Mouse (Mus musculus): ENCODE results near the gene Dusp13. TPM values are rescaled to one million over a fixed set of nuclear protein-coding genes. Genes with fewer than 3 reads are reported as not detected.

Dusp13 gene
- polyA plus RNA-seq, 1 experiment from 2014 or later: not detected

DNA sequence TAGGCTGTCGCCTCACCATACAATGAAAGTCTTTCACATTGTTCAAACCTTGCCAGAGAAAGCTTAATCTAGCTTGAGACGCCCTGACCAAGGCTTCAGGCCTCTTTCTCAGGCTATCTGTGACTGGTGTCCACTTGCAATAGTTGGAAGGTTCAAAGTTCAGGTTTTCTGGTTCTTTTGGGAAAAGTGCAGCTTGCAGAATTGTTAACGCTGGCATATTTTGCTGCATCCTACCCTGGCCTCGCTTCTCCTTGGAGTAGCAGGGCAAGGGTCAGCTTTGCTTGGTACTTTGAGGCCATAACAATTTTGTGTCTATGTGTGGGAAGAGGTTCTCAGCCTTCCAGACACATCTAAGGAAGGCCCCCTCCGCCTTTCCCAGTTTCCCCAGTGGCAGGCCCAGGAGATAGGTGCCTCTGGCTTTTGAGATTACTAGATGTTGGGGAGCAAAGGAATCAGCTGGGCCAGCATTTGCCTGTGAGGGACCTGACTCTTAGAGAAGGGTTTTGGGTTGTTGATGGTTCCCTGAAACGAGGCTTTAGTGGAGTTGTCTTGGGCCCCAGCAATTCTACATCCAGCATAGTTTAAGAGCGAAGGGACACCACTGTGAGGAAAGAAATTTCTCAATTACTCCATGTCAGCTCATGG lies 54.7 kb downstream of the Dusp13 start:
- Histone ChIP-seq H3K36me3 (ENCODE audit: insufficient read depth, low read length) (no peaks in the 10 kb centered on the region), H3K4me2 (ENCODE audit: low read length) (no peak overlapping the region), H3K9me3 (replicated peaks; ENCODE audit: low read length) (no peaks in the 10 kb centered on the region), H3K9ac (ENCODE audit: low read depth, low read length) (no peak overlapping the region), H3K4me3 (replicated peaks; ENCODE audit: low read depth, low read length) (no peak overlapping the region), H3K4me1 (replicated peaks; ENCODE audit: insufficient read depth, low read length) (no peaks in the 10 kb centered on the region), H3K27ac (no peak overlapping the region), H3K27me3 (ENCODE audit: insufficient read depth, low read length) (no peaks in the 10 kb centered on the region)
- DNase-seq (ENCODE audit: low spot score) (no peak), ATAC-seq (replicated peaks; ENCODE audit: low FRiP score, low read depth) (no peak)
- WGBS: 86% methylated on average over 7 of the region's 7 CpGs
- no peak for TF ChIP-seq CTCF (IDR thresholded peaks at IDR 0.05; ENCODE audit: low read depth)

DNA sequence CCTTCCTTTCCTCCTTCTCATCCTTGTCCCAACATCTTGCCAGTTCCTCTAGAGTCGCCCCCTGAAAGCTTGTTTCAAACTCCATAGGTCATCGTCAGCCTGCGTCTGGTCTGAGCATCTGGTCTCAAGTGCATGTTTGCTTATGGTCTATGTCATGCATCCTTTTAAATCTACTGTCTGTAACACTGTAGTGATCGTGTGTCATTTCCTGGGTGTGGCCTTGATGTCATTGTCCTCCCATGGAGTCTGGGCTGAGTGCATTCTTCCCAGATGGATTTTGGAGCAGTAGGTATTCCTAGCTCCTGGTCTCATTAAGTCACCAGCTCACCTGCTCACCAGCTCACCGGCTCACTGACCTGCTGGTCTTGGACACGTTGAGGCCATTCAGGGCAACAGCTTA lies 56.0 kb downstream of the Dusp13 start:
- no peak for TF ChIP-seq CTCF (IDR thresholded peaks at IDR 0.05; ENCODE audit: low read depth)
- ATAC-seq (replicated peaks; ENCODE audit: low FRiP score, low read depth) (no peak), DNase-seq (ENCODE audit: low spot score) (no peak)
- H3K36me3 ChIP-seq (ENCODE audit: insufficient read depth, low read length): no peaks in the 10 kb centered on the region
- no peak overlapping the region for H3K27ac ChIP-seq
- no peak overlapping the region for H3K4me2 ChIP-seq (ENCODE audit: low read length)
- no peak overlapping the region for H3K4me3 ChIP-seq (replicated peaks; ENCODE audit: low read depth, low read length)
- no peaks in the 10 kb centered on the region for H3K27me3 ChIP-seq (ENCODE audit: insufficient read depth, low read length)
- no peak overlapping the region for H3K9ac ChIP-seq (ENCODE audit: low read depth, low read length)
- no peaks in the 10 kb centered on the region for H3K4me1 ChIP-seq (replicated peaks; ENCODE audit: insufficient read depth, low read length)
- H3K9me3 ChIP-seq (replicated peaks; ENCODE audit: low read length): no peaks in the 10 kb centered on the region
- 62% methylated on average over 6 of the region's 6 CpGs for WGBS

DNA sequence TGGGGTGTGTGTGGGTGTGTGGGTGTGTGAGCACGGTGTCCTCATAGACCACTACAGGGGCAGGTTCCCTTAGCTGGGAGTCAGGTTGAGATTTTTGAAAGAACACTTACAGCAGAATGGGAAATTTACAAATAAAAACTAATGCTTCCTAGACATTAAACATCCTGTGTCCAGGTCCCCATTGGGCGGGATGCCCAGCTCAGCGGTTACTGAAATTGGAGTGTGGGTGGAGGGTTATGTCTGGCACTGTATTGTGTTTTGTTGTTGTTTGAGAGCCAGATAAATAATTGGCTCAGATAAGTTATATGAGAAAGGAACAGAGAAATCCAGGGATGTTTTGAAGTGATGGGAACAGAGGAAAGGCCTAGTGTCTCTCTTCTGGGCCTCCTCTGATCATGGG lies 59.9 kb downstream of the Dusp13 start:
- 0 out of 2 replicates have a peak, but pooled peaks cover 3% of the 10 kb centered on the region for H3K27me3 ChIP-seq (ENCODE audit: insufficient read depth, low read length)
- ATAC-seq (replicated peaks; ENCODE audit: low FRiP score, low read depth): no peak

DNA sequence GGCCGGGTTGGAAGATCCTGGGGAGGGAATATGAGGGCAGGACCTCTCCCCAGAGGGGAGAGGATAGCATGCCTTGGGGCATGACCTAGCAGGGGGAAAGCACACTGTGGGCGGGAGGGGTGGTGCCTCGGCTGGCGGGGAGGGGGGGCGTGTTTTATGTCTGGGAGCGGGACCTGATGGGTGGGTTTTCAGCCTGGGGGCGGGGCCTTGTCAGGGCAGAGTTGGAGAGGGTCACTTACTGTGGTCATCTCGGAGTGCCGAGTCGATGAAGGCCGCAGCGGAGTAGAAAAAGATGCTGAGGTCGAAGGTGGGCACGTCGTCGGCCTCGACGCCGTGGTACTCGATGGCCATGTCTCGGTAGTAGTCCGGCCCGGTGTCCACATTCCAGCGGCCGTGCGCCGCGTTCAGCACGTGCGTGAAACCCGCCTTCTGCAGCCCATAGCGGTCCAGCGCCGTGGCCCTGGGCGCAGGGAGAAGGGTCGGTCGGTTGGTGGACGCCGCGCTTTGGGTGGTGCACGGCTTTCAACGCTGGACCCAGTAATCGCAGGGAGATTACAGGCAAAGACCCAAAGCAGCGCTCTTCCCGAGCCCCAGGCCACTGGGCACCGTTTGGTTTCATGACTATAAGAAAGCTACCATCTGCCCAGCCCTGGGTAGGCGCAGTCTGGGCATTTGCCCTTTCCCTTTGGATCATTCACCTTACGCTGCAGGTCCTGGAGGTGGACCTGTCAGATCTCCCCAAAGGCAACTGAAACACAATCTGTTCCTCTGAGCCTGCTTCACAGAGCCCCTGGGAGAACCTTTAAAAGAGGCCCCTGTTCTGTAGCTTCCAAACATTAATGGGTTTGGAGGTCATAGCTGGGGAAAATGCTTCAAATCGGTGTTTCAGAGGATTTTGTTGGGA lies 64.4 kb downstream of the Dusp13 start:
- H3K4me2 ChIP-seq (ENCODE audit: low read length): peak overlapping the region; percentile 52
- H3K36me3 ChIP-seq (ENCODE audit: insufficient read depth, low read length): no peaks in the 10 kb centered on the region
- WGBS: 11% methylated on average over 49 of the region's 49 CpGs
- peak; percentile 48 for DNase-seq (ENCODE audit: low spot score)
- H3K27ac ChIP-seq: no peak overlapping the region
- H3K4me1 ChIP-seq (replicated peaks; ENCODE audit: insufficient read depth, low read length): peaks cover 11% of the 10 kb centered on the region
- no peak for TF ChIP-seq CTCF (IDR thresholded peaks at IDR 0.05; ENCODE audit: low read depth)
- ATAC-seq (replicated peaks; ENCODE audit: low FRiP score, low read depth): peak; percentile 35; the same call in 1 of the 2 replicates
- 0 out of 2 replicates have a peak overlapping the region, but pooled peaks have one; percentile 37 for H3K9ac ChIP-seq (ENCODE audit: low read depth, low read length)
- H3K9me3 ChIP-seq (replicated peaks; ENCODE audit: low read length): no peaks in the 10 kb centered on the region
- H3K27me3 ChIP-seq (ENCODE audit: insufficient read depth, low read length): 0 out of 2 replicates have a peak, but pooled peaks cover 3% of the 10 kb centered on the region
- H3K4me3 ChIP-seq (replicated peaks; ENCODE audit: low read depth, low read length): peak overlapping the region; percentile 29

More for the DNA sequence above, 59.9 kb downstream of the Dusp13 start:
- Histone ChIP-seq H3K4me3 (replicated peaks; ENCODE audit: low read depth, low read length) (no peak overlapping the region), H3K27ac (no peak overlapping the region), H3K4me2 (ENCODE audit: low read length) (no peak overlapping the region), H3K9ac (ENCODE audit: low read depth, low read length) (no peak overlapping the region), H3K9me3 (replicated peaks; ENCODE audit: low read length) (no peaks in the 10 kb centered on the region), H3K36me3 (ENCODE audit: insufficient read depth, low read length) (no peaks in the 10 kb centered on the region), H3K4me1 (replicated peaks; ENCODE audit: insufficient read depth, low read length) (peaks cover 6% of the 10 kb centered on the region; the same call in 1 of the 2 replicates)
- no peak for DNase-seq (ENCODE audit: low spot score)
- TF ChIP-seq CTCF (IDR thresholded peaks at IDR 0.05; ENCODE audit: low read depth): no peak
- WGBS: 69% methylated on average over 3 of the region's 3 CpGs

DNA sequence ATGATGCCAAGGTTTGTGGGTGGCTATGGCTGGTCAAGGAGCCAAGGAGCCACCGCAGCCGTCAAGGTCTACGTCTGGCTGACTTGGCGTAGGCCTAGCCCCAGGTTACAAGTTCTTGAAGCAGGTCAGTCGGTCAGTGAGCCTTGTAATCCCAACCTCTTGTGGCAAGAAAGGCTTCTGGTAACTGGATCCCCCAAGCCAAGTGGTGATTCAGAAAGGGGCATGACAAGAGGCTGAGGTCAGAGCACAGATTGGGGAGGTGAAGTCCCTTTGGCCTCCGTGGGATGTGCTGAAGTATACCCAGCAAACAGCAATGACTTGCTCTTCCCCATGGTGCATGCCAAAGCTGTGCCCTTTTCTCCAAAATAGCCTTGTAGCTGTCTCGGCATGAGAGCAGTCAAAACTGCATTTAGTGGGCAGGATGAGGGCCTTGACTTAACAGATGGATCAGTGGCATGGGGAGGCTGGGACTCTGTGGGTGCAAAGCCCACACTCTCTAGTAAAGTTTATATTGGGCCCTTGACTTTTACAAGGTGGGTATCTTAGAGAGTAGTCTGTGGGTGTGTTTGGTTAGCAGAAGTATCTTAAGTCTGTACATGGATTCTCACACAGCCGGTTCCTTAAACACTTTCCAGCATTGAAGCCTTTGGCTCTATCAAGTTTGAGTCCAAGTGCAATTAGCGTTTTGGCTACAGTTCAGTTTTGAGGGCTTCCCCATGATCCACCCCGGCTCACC lies 65.4 kb downstream of the Dusp13 start:
- Histone ChIP-seq H3K9ac (ENCODE audit: low read depth, low read length) (no peak overlapping the region), H3K4me3 (replicated peaks; ENCODE audit: low read depth, low read length) (no peak overlapping the region), H3K27me3 (ENCODE audit: insufficient read depth, low read length) (0 out of 2 replicates have a peak, but pooled peaks cover 3% of the 10 kb centered on the region), H3K36me3 (ENCODE audit: insufficient read depth, low read length) (no peaks in the 10 kb centered on the region), H3K27ac (no peak overlapping the region), H3K4me2 (ENCODE audit: low read length) (no peak overlapping the region), H3K4me1 (replicated peaks; ENCODE audit: insufficient read depth, low read length) (peaks cover 11% of the 10 kb centered on the region), H3K9me3 (replicated peaks; ENCODE audit: low read length) (no peaks in the 10 kb centered on the region)
- WGBS: 81% methylated on average over 10 of the region's 10 CpGs
- DNase-seq (ENCODE audit: low spot score): no peak
- no peak for TF ChIP-seq CTCF (IDR thresholded peaks at IDR 0.05; ENCODE audit: low read depth)
- ATAC-seq (replicated peaks; ENCODE audit: low FRiP score, low read depth): no peak

DNA sequence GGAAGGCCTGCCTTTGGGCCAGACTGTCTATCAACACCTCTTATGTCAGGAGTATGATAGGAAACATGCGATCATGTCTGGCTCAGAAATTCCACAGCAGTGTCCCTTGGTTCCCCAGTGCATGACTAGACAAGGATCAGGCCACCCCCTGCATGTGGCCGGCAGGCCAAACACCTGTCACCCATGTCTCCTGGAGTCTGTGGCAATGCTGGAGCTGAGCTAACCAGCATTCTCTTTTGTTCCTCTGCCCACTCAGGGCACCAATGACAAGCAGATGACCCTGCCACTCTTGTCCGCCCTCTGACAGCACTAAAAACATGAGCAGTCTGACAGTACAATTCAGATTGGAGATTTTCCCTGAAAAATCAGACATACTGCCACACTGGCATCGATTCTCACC lies 67.1 kb downstream of the Dusp13 start:
- TF ChIP-seq CTCF (IDR thresholded peaks at IDR 0.05; ENCODE audit: low read depth): no peak
- Histone ChIP-seq H3K9ac (ENCODE audit: low read depth, low read length) (no peak overlapping the region), H3K36me3 (ENCODE audit: insufficient read depth, low read length) (no peaks in the 10 kb centered on the region), H3K4me2 (ENCODE audit: low read length) (no peak overlapping the region), H3K27ac (no peak overlapping the region), H3K4me3 (replicated peaks; ENCODE audit: low read depth, low read length) (no peak overlapping the region), H3K4me1 (replicated peaks; ENCODE audit: insufficient read depth, low read length) (peaks cover 19% of the 10 kb centered on the region), H3K9me3 (replicated peaks; ENCODE audit: low read length) (no peaks in the 10 kb centered on the region), H3K27me3 (ENCODE audit: insufficient read depth, low read length) (0 out of 2 replicates have a peak, but pooled peaks cover 3% of the 10 kb centered on the region)
- WGBS: 88% methylated on average over 4 of the region's 4 CpGs
- DNase-seq (ENCODE audit: low spot score) (no peak), ATAC-seq (replicated peaks; ENCODE audit: low FRiP score, low read depth) (no peak)

Other genes starting within 250 kb of the Dusp13 start
- gene Dupd1, start 36.6 kb downstream of the Dusp13 start, polyA plus RNA-seq (2015; fragmentation: Nextera tagmentation; extraction: Ambion mirVana): not detected in 2 replicates
- 8.1 and 8.5 TPM in 2 replicates for gene Samd8, start 650 bp downstream of the Dusp13 start, polyA plus RNA-seq (2015; fragmentation: Nextera tagmentation; extraction: Ambion mirVana)
- 355 and 383 TPM in 2 replicates for gene Vdac2, start 74.1 kb upstream of the Dusp13 start, polyA plus RNA-seq (2015; fragmentation: Nextera tagmentation; extraction: Ambion mirVana)
- gene Comtd1, start 97.8 kb upstream of the Dusp13 start, polyA plus RNA-seq (2015; fragmentation: Nextera tagmentation; extraction: Ambion mirVana): 36.7 and 43.6 TPM in 2 replicates
- 34.2 and 41.4 TPM in 2 replicates for gene Zfp503, start 238.4 kb upstream of the Dusp13 start, polyA plus RNA-seq (2015; fragmentation: Nextera tagmentation; extraction: Ambion mirVana)